Mouse (Mus musculus): ENCODE measurements around the gene Rrm2.
A peak's percentile ranks its signal among the peaks of the same experiment; 100 is the strongest.

The Rrm2 gene

DNA sequence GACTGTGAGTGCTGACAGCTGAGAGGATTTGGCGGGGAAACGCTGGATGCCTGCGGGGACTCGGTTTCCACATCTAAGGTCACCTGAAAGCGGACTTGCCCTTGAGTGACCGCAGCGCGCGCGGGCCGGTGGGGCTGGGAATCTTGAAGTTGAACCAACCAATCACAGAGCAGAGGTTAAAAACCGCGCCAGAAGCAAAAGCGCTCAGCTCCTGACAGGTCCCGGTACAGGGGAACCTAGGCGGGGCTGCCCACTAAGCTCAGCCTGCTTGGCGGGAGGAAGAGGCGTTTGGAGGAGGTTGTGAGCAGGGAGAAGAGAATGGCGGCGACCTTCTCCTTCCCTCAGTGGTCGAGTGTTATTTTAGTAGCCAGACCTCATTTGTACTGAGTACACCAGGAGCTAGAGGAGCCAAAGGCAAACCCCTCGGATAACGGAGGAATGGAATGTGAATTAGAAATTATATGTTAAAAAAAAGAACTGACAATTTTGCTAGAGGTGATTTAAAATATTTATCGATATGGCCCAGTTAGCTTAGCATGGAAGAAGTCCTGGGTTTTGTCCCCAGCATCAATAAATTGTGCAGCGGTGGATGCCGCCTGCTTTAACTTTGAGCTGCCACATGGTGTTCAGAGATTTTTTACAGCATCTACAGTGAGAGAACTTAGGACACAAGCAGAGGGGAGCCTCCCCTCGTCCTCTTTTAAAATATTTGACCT is 1.1 kb upstream of the Rrm2 start:
- DNase-seq: no peak

DNA sequence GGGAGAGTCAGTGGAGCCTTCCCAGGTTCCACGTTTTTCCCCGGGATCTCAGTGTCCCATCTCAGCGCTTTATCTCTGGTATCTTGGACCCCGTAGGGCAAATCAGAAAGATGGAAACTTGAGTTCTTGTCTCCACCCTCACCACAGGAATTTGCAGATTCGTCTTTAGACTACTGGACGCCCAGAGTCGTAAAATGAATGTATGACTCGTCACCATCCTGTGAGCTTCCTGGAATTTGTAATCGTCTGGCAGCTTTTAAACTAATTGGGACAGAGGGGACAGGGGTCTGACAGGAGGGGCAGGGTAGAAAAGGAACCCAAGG is 600 bp upstream of the Rrm2 start:
- no peak for DNase-seq

DNA sequence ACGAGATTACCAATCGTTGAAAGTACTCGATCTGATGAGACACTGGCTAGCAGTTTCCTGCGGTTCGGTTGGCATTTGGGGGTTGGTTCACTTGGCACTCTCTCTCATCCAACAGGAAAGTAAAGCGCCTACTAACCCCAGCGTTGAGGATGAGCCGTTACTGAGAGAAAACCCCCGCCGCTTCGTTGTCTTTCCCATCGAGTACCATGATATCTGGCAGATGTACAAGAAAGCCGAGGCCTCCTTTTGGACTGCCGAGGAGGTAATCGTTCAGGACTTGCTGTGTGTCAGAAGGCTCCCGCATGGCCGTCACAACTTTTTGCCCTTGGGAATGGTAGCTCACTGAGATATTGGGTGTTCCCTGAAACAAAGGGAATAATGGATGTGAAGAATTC is 780 bp downstream of the Rrm2 start:
- no peak for DNase-seq

DNA sequence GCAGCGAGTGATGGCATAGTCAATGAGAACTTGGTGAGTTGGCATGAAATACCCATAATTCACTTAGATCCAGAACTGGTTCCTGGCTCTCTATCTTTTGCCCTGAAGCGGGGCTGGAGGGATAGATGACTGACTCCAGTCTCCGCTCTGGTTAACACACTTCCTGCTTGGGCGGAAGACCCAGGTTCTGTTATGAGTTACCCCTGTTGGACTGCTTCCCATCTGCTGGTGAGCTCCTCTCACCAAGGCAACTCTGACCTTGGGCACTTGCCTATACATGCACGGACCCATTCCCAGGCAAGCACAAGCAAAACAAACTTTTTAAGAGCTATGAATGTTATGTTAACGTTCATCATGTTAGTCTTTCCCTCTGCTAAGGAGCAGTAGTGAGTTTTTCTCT is 1.4 kb downstream of the Rrm2 start:
- no peak for DNase-seq

DNA sequence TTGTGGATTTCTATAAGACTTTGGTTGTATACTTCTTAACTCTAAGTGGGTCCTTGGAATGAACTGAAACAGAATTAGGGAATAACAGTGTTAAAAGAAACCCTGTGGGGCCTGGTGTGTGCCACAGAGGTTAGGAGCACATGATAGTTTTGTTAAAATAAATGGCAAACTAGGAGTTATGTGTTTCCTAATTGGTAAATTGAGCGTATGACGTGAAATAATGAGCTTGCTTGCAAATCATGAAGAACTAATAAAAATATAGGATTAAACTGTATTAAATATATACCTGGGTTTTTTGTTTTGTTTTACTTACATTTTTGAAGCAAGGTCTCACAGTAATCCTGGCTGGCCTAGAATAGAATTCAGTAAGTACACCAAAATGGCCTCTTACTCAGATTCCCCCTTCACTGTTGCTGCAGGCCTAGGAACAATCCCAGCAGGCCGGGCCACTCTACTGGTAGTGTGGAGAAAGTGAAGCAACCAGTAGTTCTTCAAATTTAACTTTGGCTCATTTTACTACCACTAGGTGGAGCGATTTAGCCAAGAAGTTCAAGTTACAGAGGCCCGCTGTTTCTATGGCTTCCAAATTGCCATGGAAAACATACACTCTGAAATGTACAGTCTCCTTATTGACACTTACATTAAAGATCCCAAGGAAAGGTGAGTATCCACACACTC is 1.9 kb downstream of the Rrm2 start:
- DNase-seq: peak; percentile 92

- no peak for DNase-seq
Measured at GRCm38 (mm10) chr12:24710672-24711071, 2.6 kb downstream of the Rrm2 start.

GRCm38 (mm10) chr12:24712396-24712795 is 4.4 kb downstream of the Rrm2 start:
- DNase-seq: no peak

- no peak for DNase-seq
Measured at GRCm38 (mm10) chr12:24714579-24715255, 6.7 kb downstream of the Rrm2 start.

DNA sequence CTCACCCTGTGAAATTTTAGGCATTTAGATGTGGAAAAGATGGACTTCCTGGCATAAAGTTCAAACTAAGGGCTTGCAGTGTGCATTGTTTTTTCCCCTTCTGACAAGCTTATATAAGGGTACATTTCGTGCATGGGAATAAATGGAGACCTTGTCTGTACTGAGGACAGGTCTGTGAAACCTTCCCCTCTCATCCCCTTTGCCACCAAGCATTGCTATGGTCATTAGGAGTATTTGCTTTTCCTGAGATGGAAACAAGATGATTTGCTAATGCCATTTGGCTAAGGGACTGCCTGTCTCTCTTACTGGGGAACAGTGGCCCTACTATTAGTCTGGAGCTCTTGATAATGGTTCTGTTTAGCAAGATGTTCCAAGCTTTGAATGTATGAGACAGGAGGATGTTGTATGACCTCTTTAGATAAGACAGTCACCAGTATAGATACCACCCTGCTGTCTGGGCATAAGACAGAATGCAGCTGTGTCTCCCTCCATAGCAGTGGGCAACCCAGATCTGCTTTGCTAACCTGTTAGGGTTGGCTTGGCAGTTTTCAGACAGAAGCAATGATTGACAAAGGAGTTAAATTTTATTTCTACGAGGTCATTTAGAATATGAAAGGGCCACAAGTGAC is 7.3 kb downstream of the Rrm2 start:
- no peak for DNase-seq

DNA sequence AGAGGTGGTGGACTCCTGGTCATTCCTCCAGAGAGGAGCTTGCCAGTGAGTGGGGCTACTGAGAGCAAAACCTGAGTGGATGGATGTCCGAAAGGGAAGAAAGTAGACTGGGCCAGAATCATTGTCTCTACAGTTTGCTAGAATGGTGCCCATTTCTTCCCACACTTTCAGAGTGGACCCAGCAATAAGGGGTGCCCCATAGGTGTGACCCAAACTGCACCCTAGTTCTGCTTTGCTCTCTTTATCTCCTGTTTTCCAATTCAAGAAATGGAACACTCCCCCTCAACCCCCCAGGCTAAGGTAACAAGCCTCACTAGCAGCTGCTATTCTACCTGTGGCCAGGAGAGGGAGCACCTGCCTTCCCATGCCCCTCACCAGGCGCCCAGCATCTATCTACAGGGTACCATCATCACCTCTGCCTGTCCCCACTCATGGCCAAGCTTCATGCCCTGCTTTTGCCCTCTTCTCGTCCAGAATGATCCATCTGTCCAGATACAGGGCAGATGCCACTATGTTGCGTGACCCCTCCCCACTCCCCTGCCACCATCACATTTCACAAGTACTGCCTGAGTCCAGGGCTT is 8.8 kb downstream of the Rrm2 start:
- DNase-seq: peak; percentile 93

GRCm38 (mm10) chr12:24723434-24723833 is 15.4 kb downstream of the Rrm2 start:
- no peak for DNase-seq

GRCm38 (mm10) chr12:24723859-24724258 is 15.8 kb downstream of the Rrm2 start:
- DNase-seq: no peak

DNA sequence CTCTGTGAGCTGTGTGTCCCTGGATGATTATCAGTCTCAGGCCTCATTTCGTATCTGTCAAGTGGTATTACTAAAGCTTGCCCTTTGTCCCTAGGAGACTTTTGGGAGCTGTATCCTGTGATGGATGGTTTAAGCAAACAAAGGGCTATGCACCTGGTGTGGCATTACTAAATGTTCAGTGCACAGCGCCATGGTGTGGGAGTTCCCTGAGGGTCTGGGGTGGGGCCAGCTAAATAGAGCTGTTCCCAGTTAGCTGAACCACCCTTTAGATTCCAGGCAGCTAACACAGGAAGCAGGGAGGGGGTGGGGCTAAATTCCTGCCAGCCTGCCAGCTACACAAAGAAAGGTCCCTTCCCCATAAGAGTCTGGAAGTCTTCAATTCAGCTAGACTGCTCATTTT is 16.3 kb downstream of the Rrm2 start:
- DNase-seq: no peak

GRCm38 (mm10) chr12:24734828-24735394 is 26.9 kb downstream of the Rrm2 start:
- peak; percentile 92 for DNase-seq

GRCm38 (mm10) chr12:24736956-24737355 is 28.9 kb downstream of the Rrm2 start:
- no peak for DNase-seq

DNA sequence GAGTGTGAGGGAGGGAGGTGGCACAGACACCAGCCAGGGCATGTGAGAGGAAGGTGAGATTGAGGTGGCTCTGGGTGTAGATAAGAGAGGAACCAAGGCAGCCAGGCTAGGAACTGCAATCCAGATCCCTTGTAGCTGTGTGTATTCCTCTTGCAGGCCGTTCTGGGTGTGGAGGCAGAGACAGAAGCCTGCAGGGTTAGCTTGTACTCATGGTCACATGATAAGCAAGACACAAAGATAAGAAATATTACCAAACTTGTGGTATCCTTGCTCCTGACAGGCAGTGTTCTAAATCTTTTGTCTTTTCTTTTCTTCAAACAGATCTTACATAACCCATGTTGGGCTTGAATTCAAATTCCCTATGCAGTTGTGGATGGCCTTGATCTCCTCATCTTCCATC is 31.9 kb downstream of the Rrm2 start:
- DNase-seq: no peak

DNA sequence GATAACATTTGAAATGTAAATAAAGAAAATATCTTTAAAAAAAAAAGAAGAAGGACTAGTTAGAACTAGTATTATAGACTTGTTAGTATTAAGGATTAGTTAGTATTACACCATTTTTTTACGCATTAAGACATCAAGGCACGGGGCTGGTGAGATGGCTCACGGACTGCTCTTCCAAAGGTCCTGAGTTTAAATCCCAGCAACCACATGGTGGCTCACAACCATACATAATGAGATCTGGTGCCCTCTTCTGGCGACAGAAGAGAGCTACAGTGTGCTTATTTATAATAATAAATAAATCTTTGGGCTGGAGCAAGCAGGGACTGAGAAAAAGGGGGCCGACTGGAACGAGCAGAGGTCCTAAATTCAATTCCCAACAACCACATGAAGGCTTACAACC is 33.5 kb downstream of the Rrm2 start:
- DNase-seq: peak; percentile 79

- no peak for DNase-seq
Measured at GRCm38 (mm10) chr12:24744309-24744708, 36.3 kb downstream of the Rrm2 start.

- peak; percentile 98 for DNase-seq
Measured at GRCm38 (mm10) chr12:24746579-24747296, 38.7 kb downstream of the Rrm2 start.

- DNase-seq: no peak
Measured at GRCm38 (mm10) chr12:24747297-24747696, 39.3 kb downstream of the Rrm2 start.

GRCm38 (mm10) chr12:24750521-24750920 is 42.5 kb downstream of the Rrm2 start:
- DNase-seq: no peak

DNA sequence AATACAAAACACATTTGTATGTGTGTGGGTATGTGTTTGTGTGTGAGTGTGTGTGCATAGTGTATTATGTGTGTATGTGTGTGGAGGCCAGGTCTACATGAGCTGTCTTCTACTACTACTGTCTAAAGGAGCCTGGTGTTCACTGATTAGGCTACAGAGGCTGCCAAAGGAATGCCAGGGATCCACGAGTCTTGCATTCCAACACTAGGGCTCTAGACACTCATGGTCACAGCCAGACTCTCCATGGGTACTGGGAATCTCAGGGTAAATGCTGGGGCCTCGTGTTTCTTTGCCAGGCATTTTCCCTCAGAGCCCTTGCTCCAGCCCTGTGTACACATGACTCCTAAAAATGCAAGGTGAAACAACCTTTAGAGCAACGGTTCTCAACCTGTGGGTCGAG is 45.6 kb downstream of the Rrm2 start:
- peak; percentile 71 for DNase-seq

Measured in heart, adult 11 months (tissue).